Mouse (Mus musculus): Measurements from ENCODE around the gene Ctnna3.
"Not testable (repeated sequence)": the region's sequence is repeated elsewhere in the genome, so short reads cannot be mapped to it uniquely, and the experiment has no call there.

Gene Ctnna3

DNA sequence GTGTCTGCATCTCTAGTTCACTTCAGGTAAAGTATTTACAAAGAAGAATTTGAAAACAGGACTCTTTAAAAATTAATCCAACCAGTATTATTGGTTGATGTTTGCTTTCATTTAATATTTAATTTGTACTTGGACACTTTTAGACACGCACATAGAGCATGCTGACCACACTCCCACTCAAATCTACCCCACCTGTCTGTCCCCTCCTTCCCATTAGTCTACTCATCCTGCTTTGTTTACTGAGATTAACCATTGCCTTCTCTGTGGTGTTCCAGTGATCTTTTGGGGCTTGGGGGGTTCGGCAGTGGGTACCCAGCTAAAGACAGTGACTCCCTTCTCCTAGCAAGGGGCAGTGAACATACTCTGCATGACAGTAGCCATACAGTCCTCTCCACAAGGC is 1446.6 kb downstream of the Ctnna3 start:
- DNase-seq (ENCODE audit: low read depth, low spot score): no peak

DNA sequence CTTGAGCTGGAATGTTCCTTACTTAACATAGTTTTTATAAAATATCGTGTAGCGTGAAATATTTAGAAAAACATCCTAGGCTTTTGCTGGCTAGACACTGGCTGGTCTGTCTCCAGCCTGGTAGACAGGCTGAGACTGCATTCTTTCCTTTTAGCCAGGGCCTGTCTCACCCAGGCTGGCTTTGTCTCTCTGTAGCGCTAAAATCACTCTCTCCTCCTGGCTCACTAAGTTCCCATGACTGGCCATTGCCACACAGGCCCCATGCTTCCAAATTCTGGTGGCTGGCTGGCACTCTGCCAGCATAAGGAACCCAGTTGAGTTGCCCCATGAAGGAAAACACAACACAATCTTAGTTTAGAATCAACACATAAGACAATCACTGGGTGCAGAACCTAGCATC is 1450.0 kb downstream of the Ctnna3 start:
- DNase-seq (ENCODE audit: low read depth, low spot score): no peak

DNA sequence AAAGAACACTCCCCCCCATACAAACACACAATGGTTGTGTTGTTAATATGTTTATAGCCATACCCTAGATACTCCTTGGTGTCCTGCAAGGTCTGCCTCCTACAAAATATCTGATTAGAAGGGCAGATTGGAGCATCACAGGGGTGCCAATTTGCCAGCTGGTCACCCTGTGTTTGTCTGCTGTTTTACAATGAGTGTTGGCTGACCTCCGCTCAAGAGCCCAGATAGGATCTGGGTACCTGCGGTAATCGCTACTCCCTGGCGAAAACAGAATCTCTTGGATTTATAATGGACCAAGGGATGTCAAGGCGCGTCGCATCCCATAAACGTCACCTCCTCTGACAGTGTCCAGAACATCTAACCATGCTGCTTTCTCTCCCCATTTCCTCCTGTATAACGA is 1457.0 kb downstream of the Ctnna3 start:
- DNase-seq (ENCODE audit: low read depth, low spot score): no peak

DNA sequence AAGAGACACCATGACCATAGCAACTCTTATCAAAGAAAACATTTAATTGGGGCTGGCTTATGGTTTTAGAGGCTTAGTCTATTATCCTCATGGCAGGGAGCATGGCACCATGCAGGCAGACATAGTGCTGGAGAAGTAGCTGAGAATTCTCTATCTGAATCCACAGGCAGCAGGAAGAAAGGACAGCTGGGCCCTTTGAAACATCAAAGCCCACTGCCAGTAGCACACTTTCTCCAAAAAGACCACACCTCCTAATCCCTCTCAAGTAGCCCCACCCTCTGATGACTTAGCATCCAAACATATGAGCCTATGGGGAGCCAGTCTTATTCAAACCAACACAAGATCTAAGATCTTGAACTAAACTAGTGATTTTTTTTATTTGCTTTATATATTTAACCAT is 1462.6 kb downstream of the Ctnna3 start:
- no peak for DNase-seq (ENCODE audit: low read depth, low spot score)

DNA sequence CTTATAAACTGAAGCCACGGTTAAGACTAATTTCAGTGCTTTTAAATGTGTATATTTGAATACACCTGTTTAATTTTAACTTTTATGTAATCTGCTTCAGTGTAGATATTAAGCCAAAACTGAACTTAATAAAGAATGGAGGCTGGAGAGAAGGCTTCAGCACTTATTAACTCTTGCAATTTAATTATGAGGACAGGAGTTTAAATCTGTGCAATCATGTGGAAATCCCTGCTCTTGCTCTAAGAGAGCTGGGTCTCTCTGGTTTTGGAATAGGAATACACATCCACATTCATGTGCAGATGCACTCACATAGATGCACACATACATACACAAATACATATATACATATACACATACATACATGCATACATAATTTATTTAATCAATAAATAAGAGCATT is 1468.8 kb downstream of the Ctnna3 start:
- no peak for DNase-seq (ENCODE audit: low read depth, low spot score)

DNA sequence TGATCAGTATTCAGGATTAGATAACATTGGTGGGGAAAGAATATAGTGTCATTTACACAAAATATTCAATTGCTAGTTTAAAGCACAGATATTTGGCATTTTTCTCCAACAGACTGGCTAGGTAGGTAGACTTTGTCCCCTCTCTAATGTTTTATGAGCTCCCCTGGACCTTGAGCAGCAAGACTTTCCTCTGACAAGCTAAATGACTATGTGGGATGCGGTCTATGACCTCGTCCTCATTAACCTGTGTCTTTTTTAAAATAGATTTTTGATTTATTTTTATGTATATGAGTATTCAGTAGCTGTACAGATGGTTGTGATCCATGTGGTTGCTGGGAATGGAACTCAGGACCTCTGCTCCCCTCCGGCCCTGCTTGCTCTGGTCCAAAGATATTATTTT is 1471.8 kb downstream of the Ctnna3 start:
- no peak for DNase-seq (ENCODE audit: low read depth, low spot score)

DNA sequence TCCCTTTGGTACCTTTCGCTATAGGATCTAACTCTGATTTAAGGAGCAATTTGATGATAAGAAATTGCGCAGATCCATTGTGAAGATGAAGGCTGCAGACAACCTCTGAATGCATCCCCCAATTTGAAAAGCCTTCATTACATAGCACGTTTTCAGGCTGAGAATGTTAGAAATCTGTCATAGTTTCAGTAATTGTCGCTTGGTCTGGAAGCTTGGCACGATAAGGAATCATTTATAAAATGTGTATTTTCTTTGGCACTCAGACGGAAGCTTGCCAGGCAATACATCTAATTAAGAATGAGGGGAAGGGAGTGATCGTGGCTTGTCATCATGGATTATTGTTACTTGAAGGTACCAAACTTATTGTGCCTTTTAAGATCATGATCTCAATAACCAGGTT is 1511.1 kb downstream of the Ctnna3 start:
- no peak for DNase-seq (ENCODE audit: low read depth, low spot score)

DNA sequence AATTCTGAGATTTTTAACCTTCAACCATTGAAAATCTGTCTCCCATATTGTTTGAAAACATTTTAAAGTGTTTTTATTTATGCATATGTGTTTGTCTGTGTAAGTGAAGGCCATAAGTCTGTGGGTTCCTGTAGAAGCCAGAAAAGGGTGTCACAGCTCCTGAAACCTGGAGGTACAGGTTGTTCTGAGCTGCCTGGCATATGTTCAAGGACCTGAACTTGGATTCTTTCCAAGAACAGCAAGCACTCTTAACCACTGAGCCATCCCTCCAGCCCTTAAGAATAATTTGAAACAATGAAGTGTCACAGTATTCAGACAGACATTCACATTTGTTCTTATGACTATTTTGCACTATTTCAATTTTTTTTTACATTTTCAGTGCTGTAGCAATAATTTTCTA is 1528.5 kb downstream of the Ctnna3 start:
- no peak for DNase-seq (ENCODE audit: low read depth, low spot score)

DNA sequence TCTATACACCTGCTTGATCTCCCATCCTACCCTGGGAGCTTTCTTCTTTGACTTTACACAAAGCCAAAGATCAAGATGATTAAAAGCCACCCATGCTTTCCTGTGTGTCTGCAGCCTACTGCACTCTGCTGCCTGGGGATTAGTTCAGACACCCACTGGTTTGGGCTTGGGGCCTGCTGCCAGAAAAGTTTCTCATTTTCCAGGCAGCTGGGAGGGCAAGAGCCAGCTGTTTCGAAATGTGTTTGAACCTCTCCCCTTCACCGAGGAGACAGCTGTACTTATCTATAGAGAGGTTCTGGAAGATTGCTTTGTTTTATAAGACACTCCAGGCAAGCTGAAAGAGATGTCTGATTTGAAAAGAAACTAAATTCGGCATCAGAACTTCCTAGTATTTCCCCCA is 1563.0 kb downstream of the Ctnna3 start:
- no peak for DNase-seq (ENCODE audit: low read depth, low spot score)

DNA sequence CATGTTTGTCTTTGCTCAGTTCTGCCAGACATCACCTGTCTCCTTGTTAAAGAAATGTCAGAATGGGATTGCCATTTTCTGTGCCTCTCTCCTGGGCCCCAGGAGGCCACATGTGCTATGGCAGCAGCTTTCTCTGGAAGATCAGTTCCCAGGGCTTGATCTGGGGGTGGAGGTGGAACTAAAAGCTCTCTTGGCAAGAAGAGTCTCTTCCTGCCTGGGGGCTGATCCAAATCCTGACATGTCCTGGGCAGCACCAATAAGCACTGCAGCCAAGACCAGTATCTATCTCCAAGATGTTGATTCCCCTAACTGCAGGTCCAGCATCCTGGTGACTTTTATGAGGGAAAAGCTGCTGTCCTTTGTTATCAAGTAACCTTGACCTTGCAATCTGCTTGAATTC is 1583.6 kb downstream of the Ctnna3 start:
- no peak for DNase-seq (ENCODE audit: low read depth, low spot score)

DNA sequence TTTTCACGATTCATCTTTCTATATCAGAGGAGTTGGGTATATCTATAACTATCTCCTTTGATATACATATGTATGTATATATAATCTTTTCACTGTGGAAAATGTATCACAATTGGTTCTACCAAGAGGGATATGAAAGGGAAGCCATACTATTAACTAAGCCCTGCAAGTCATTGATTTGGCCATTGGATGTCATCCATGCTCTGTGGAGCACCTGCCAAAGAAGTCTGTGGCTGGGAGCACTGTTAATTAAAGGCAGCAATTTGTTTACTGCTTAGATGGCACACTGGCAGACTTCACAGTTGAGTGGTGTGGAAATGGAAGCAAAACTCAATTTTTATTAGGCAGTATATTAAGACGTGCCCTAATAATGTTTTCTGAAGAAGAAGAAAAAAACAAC is 1592.8 kb downstream of the Ctnna3 start:
- DNase-seq (ENCODE audit: low read depth, low spot score): no peak

DNA sequence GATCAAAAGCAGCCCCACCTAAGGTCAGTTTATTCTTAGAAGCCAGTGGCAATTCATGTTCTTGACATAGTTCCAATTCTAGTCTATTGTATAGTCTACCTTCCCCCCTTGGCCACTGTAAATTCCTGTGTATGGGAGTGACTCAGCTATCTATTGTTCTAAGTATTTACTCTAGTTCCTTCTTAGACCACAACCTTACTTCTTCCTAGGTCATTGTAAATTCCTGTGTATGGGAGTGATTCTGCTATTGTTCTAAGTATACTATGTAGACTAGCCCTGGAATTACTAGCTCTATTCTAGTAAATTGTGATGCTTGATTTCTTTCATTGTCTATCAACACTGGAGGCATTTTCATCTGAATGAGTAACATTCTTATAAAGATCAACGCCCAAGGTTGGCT is 1603.6 kb downstream of the Ctnna3 start:
- not testable (repeated sequence) for DNase-seq (ENCODE audit: low read depth, low spot score)

Data from mesoderm, embryonic 11.5 days (tissue).